Mouse (Mus musculus): ENCODE measurements around the gene Rsph9.

Gene Rsph9

GRCm38 (mm10) chr17:46139872-46140271 is 4.1 kb downstream of the Rsph9 start:
- no peak for DNase-seq (ENCODE audit: low read depth)

- DNase-seq (ENCODE audit: low read depth), result no peak
These were observed 5.3 kb downstream of the Rsph9 start for GRCm38 (mm10) chr17:46138563-46139236.

- DNase-seq (ENCODE audit: low read depth), result no peak
These were observed 11.2 kb downstream of the Rsph9 start for GRCm38 (mm10) chr17:46132862-46133261.

GRCm38 (mm10) chr17:46132058-46132718 is 11.8 kb downstream of the Rsph9 start:
- DNase-seq (ENCODE audit: low read depth), result no peak

GRCm38 (mm10) chr17:46129741-46130498 is 14.1 kb downstream of the Rsph9 start:
- peak; percentile 97 for DNase-seq (ENCODE audit: low read depth)

- no peak for DNase-seq (ENCODE audit: low read depth)
These were observed 16.1 kb downstream of the Rsph9 start for GRCm38 (mm10) chr17:46127814-46128493.

- DNase-seq (ENCODE audit: low read depth), result no peak
These were observed 17.4 kb downstream of the Rsph9 start for GRCm38 (mm10) chr17:46126608-46127007.

GRCm38 (mm10) chr17:46123953-46124700 is 19.9 kb downstream of the Rsph9 start:
- DNase-seq (ENCODE audit: low read depth), result no peak

- DNase-seq (ENCODE audit: low read depth), result no peak
These were observed 20.7 kb downstream of the Rsph9 start for GRCm38 (mm10) chr17:46123285-46123684.

- no peak for DNase-seq (ENCODE audit: low read depth)
These were observed 21.2 kb downstream of the Rsph9 start for GRCm38 (mm10) chr17:46122791-46123190.

GRCm38 (mm10) chr17:46119641-46120040 is 24.4 kb downstream of the Rsph9 start:
- DNase-seq (ENCODE audit: low read depth), result no peak

- no peak for DNase-seq (ENCODE audit: low read depth)
These were observed 25.6 kb downstream of the Rsph9 start for GRCm38 (mm10) chr17:46118423-46118850.

- DNase-seq (ENCODE audit: low read depth), result no peak
These were observed 26.2 kb downstream of the Rsph9 start for GRCm38 (mm10) chr17:46117623-46118422.

- DNase-seq (ENCODE audit: low read depth), result no peak
These were observed 27.1 kb downstream of the Rsph9 start for GRCm38 (mm10) chr17:46116881-46117280.

GRCm38 (mm10) chr17:46116138-46116537 is 27.9 kb downstream of the Rsph9 start:
- no peak for DNase-seq (ENCODE audit: low read depth)

GRCm38 (mm10) chr17:46115489-46115888 is 28.5 kb downstream of the Rsph9 start:
- no peak for DNase-seq (ENCODE audit: low read depth)

GRCm38 (mm10) chr17:46110402-46111289 is 33.4 kb downstream of the Rsph9 start, which contains the start of gene Mrps18a:
Mrps18a (plus strand) TSS chr17:46110986.
- peak; percentile 47 for DNase-seq (ENCODE audit: low read depth)

- no peak for DNase-seq (ENCODE audit: low read depth)
These were observed 35.7 kb downstream of the Rsph9 start for GRCm38 (mm10) chr17:46108286-46108685.

GRCm38 (mm10) chr17:46104487-46104886 is 39.5 kb downstream of the Rsph9 start:
- peak; percentile 43 for DNase-seq (ENCODE audit: low read depth)
